Comparison of ENCODE assay signal across 18 mouse cellular contexts in genomic region chr6:36137223-36137622, GRCm38 (mm10).
"Had no signal": no experiment of that assay in that cellular context is flagged by ENCODE, and none has a peak within 500 bp of the region (broad histone marks: within the 10 kb centered on the region; RNA-seq: fewer than 3 reads in every experiment).

No protein-coding gene starts in this region.

- H3K27me3 ChIP-seq: liver, embryonic 12.5 days; lung, embryonic 15.5 days; midbrain, embryonic 12.5 days; midbrain, embryonic 15.5 days; neural tube, embryonic 12.5 days had no signal

- H3K4me1 ChIP-seq: liver, embryonic 12.5 days; lung, embryonic 15.5 days; midbrain, embryonic 10.5 days; midbrain, embryonic 12.5 days; midbrain, embryonic 15.5 days; neural tube, embryonic 12.5 days had no signal

- H3K4me3 ChIP-seq: liver, embryonic 12.5 days; lung, embryonic 15.5 days; midbrain, embryonic 10.5 days; midbrain, embryonic 12.5 days; midbrain, embryonic 15.5 days; neural tube, embryonic 12.5 days had no signal

- DNase-seq: lung, adult 2 months; lung, postnatal 10 days; lung, postnatal 4 days; retina, postnatal 1 day; right cerebral cortex, adult 18-20 months; right cerebral cortex, postnatal 25 days; right cerebral cortex, postnatal 4 days; spleen, adult 18-20 months; thymus, adult 18-20 months; thymus, postnatal 14 days; thymus, postnatal 36 days had no signal

- H3K36me3 ChIP-seq: liver, embryonic 12.5 days; lung, embryonic 15.5 days; midbrain, embryonic 10.5 days; midbrain, embryonic 12.5 days; midbrain, embryonic 15.5 days; neural tube, embryonic 12.5 days had no signal

- ATAC-seq: liver, embryonic 12.5 days; midbrain, embryonic 15.5 days had no signal

- H3K27ac ChIP-seq: liver, embryonic 12.5 days; liver, embryonic 14.5 days; lung, embryonic 15.5 days; midbrain, embryonic 10.5 days; midbrain, embryonic 12.5 days; midbrain, embryonic 15.5 days; neural tube, embryonic 12.5 days had no signal
